Mouse (Mus musculus) layer of hippocampus, adult 11-12 months (tissue): ENCODE results near the gene Scel.
"Not testable (repeated sequence)": the region's sequence is repeated elsewhere in the genome, so short reads cannot be mapped to it uniquely, and the experiment has no call there.

ENCODE experiments used
- DNase-seq: peaks from one replicate; pipeline ENCODE4 v3.0.0; 2022; ENCODE audit warnings: low spot score

Scel gene

GRCm38 (mm10) chr14:103512802-103513472 lies at the start of gene Scel:
Gene Scel (plus strand): TSS chr14:103513342.
- no peak for DNase-seq

- no peak for DNase-seq
Measured at GRCm38 (mm10) chr14:103468691-103469463, 44.3 kb upstream of the Scel start.

GRCm38 (mm10) chr14:103469464-103470015 lies 43.6 kb upstream of the Scel start:
- DNase-seq = peak; percentile 76

DNA sequence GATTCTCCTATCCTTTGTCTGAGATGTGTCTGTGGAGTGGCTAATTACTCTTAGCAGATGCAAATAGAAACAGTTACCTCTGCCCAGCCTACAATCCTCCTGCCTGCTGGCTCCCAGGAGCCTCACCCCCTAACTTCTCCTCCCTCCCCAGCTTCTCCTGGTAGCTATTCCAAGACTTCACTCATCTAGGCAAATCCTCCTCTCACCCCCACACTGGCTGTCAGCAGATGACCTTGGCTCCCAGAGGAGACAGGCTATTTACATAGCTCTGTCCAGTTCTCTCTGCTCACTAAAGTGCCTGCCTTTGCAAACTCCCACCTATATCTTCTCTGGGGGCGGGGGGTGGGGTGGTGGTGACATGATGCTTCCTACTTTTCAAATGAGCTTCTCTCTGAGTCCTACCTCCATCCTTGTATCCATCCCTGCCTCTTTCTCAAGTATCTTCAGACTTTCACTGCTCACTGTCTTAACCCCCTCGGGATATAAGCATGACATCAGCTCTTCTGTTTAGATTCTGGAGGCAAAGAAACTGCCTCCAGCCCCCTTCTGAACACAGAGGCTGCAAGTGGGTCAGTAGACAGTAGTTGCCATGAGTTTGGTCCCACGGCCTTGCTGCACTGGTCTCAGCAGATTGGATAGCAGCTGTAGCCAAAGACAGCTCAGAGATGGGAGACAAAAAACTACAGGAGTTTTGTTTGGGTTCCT lies 41.9 kb upstream of the Scel start:
- DNase-seq = no peak

DNA sequence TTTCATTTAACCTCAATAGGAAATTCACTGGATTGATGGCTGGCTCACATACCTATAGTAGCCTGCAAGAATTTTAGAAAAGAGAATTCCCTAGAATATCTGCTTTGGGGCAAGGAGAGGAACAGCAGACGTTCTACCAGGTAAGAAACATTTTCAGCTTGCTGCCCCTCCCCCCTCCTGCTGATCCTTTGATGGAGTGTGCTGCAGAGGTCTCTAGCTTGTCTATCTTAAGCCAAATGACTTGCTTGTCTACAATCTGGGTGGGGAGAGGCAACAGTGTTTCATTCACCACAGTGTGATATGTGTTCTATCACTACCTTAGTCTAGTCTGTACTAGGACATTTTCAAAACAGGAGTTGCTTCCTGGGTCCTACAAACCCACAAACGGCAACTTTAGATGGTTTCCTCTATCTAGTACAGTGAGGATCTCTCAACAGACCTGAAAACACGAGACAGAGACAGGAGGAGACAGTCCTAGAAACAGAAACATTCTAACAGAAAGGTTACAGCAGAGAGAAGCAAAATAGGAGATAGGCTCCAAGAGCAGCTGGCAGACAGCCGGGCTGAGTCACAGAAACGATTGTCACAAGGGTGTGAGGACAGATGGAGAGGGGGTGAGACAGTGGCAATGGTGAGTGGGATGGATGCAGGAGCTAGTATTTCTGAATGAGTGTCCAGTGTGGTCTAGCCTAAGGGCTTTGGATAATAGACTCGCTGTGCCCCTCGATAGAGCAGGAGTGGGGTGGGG lies 41.2 kb upstream of the Scel start:
- peak; percentile 84 for DNase-seq

DNA sequence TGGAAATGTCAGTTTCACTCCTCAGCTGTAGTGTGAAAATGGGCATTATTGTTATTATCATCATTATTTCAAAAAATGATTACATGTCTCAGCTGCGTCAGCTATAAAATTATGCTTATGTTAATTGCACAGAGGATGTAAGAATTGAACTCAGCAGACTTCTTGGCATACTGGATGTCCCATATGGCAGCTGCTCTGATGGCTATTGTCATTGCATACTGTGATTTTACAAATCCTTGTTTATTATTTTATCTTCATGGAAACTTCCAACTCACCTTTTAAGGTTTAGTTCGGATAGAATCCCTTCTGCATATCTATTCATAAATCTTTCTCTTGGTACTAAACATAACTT lies 40.6 kb upstream of the Scel start:
- DNase-seq = no peak

GRCm38 (mm10) chr14:103475312-103475711 lies 37.8 kb upstream of the Scel start:
- no peak for DNase-seq

DNA sequence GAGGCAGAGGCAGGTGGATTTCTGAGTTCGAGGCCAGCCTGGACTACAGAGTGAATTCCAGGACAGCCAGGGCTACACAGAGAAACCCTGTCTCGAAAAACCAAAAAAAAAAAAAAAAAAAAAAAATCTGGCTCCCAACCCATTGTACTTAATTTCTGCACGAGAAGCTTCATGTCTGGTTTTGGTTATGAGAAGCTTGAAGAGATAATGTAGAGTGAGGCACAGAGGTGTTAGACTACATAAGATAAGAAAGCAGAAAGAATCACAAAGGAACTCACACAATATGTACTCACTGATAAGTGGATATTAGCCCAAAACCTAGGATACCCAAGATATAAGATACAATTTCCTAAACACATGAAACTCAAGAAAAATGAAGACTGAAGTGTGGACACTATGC lies 36.9 kb upstream of the Scel start:
- not testable (repeated sequence) for DNase-seq

GRCm38 (mm10) chr14:103477281-103477680 lies 35.9 kb upstream of the Scel start:
- DNase-seq = no peak

- DNase-seq = no peak
Measured at GRCm38 (mm10) chr14:103477959-103478358, 35.2 kb upstream of the Scel start.

DNA sequence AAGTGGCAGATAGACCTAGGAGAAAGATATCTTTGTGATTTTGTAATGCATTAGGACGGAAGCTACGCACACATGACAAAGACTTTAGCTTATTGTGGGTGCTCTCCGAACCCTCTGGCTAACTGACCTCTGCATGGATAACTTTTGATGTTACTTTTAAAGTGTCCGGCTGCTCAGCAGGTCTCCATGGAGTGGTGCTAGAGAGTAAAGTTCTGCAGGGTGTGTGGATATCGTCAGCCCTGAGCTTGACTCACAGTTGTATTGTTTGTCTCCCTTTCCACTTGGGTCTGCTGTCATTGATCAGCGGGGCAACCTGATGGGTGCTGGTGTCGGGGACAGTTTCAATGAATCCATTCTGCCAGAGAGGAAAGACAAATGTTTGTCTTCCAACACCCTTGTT lies 33.7 kb upstream of the Scel start:
- DNase-seq = no peak

DNA sequence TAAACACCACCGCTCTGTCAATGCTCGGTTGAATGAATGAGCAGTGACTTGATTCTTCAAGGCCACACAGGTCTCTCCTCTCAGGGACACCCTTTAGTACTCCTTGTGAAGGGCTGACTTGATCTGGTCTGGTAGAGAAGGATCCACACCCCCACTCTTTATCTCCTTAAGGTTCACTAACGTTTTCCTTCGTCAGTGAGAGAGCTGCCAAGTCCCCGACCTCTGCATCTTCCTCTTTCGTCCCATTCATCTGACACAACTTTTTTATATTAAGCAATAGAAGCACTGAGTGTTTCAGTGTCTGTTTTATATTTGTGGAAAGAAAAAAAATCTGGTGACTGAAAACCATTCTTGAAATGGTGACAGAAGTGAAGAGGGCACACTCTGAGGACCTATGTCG lies 31.6 kb upstream of the Scel start:
- DNase-seq = no peak

- no peak for DNase-seq
Measured at GRCm38 (mm10) chr14:103485671-103486070, 27.5 kb upstream of the Scel start.

- no peak for DNase-seq
Measured at GRCm38 (mm10) chr14:103486974-103487373, 26.2 kb upstream of the Scel start.

- DNase-seq = no peak
Measured at GRCm38 (mm10) chr14:103488659-103489058, 24.5 kb upstream of the Scel start.

DNA sequence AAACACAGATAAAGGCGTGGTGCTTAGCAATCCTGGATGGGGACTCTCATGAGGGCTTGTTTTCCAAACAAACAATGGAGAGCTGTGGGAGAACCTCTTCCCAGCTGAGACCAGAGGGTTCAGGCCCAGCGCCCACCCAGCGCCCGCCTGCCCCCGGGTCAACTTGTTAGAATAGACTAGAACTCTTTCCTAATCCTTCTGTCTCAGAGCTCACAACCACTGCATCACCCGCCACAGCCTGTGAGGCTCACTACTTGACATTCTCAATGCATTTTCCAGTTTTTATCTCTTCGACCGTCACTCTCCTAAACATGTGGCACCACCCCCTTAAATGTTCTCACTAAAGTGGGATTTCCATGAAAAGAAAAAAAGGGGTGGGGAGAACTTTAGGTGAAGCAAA lies 14.9 kb upstream of the Scel start:
- DNase-seq = no peak

GRCm38 (mm10) chr14:103498613-103499012 lies 14.5 kb upstream of the Scel start:
- DNase-seq = no peak

DNA sequence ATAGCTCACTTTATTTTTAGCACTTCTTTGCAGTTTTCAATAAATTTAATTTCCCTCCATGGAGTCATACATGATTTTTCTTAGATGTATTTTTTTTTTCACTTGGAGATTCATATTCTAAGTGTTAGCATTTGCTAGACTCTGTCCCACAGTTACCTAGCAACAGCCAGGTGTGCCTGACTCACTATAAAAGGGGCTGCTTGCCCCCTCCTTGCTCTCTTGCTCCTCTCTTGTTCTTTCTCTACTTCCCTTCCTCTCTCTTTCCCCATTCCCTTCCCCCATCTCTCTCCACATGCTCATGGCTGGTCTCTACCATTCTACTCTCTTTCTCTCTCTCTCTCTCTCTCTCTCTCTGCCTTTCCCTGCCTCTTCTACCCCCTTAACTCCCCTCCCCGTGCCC lies 14.1 kb upstream of the Scel start:
- no peak for DNase-seq

DNA sequence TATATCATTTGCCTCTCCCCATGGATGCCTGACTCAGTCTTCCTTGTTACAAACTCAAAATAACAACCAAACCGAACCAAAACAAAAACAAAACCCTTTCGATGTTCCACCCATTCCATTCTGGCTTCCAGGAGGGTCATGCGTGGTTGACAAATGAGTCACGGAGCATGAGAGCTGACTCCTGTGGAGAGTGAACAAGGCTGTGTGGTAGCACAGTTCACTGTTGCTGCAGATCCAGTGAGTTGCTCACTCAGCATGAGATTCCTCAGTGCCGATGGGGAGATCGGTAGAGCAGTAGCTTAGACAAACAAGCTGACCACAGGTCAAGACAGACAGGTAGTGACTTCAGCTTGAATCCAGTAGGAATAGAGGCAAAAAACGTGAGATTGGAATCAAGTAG lies 12.8 kb upstream of the Scel start:
- DNase-seq = no peak

GRCm38 (mm10) chr14:103500941-103501340 lies 12.2 kb upstream of the Scel start:
- no peak for DNase-seq

DNA sequence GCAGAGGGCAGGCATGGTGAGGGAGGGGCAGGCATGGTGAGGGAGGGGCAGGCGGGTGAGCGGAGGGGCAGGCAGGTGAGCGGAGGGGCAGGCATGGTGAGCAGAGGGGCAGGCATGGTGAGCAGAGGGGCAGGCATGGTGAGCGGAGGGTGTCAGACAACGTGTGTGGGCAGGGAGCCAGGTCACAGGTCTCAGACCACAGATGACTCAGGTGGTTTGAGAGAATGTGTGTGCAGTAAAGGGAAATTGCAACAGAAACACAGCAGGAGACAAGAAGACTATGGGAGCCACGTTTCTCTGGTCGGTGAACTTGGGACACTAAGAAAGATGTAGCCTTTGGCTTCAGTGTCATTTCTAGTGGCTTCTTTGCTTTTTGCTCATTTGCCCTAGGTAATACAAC lies 8.6 kb upstream of the Scel start:
- DNase-seq = no peak

- no peak for DNase-seq
Measured at GRCm38 (mm10) chr14:103509544-103509943, 3.6 kb upstream of the Scel start.
